Mouse (Mus musculus): Measurements from ENCODE around the gene Panx1. TPM values are rescaled to one million over a fixed set of nuclear protein-coding genes. Genes with fewer than 3 reads are reported as not detected.

Panx1 gene
- polyA plus RNA-seq, 1 experiment from 2014 or later, result 243 TPM

GRCm38 (mm10) chr9:15041556-15041955 lies 3.7 kb downstream of the Panx1 start:
- Histone ChIP-seq H3K9ac (replicated peaks; ENCODE audit: low read length) (no peak overlapping the region), H3K27ac (replicated peaks; ENCODE audit: low read depth, low read length) (no peak overlapping the region), H3K9me3 (ENCODE audit: control insufficient read depth, low read length) (no peaks in the 10 kb centered on the region), H3K27me3 (ENCODE audit: control insufficient read depth, insufficient read depth, low read length) (no peaks in the 10 kb centered on the region), H3K36me3 (ENCODE audit: control insufficient read depth, insufficient read depth, low read length) (0 out of 2 replicates have a peak, but pooled peaks cover 3% of the 10 kb centered on the region), H3K4me3 (replicated peaks; ENCODE audit: low read depth, low read length) (no peak overlapping the region), H3K4me1 (ENCODE audit: control insufficient read depth, insufficient read depth, low read length) (peaks cover 26% of the 10 kb centered on the region), H3K4me2 (ENCODE audit: low read length) (peak overlapping the region; percentile 22; the same call in 1 of the 2 replicates)
- WGBS, result 89% methylated on average over 11 of the region's 11 CpGs
- no peak for DNase-seq
- ATAC-seq (ENCODE audit: low FRiP score, low TSS enrichment), result no peak

- Histone ChIP-seq H3K4me2 (ENCODE audit: low read length) (no peak overlapping the region), H3K4me1 (ENCODE audit: control insufficient read depth, insufficient read depth, low read length) (peaks cover 25% of the 10 kb centered on the region), H3K4me3 (replicated peaks; ENCODE audit: low read depth, low read length) (no peak overlapping the region), H3K9ac (replicated peaks; ENCODE audit: low read length) (no peak overlapping the region), H3K27me3 (ENCODE audit: control insufficient read depth, insufficient read depth, low read length) (no peaks in the 10 kb centered on the region), H3K9me3 (ENCODE audit: control insufficient read depth, low read length) (no peaks in the 10 kb centered on the region), H3K27ac (replicated peaks; ENCODE audit: low read depth, low read length) (no peak overlapping the region), H3K36me3 (ENCODE audit: control insufficient read depth, insufficient read depth, low read length) (0 out of 2 replicates have a peak, but pooled peaks cover 3% of the 10 kb centered on the region)
- DNase-seq (no peak), ATAC-seq (ENCODE audit: low FRiP score, low TSS enrichment) (no peak)
- 97% methylated on average over 5 of the region's 5 CpGs for WGBS
Observed at GRCm38 (mm10) chr9:15039848-15040247, 5.4 kb downstream of the Panx1 start.

- WGBS, result 37% methylated on average over 3 of the region's 3 CpGs
- Histone ChIP-seq H3K27ac (replicated peaks; ENCODE audit: low read depth, low read length) (0 out of 2 replicates have a peak overlapping the region, but pooled peaks have one; percentile 8), H3K36me3 (ENCODE audit: control insufficient read depth, insufficient read depth, low read length) (0 out of 2 replicates have a peak, but pooled peaks cover 6% of the 10 kb centered on the region), H3K9ac (replicated peaks; ENCODE audit: low read length) (no peak overlapping the region), H3K27me3 (ENCODE audit: control insufficient read depth, insufficient read depth, low read length) (no peaks in the 10 kb centered on the region), H3K4me2 (ENCODE audit: low read length) (no peak overlapping the region), H3K4me1 (ENCODE audit: control insufficient read depth, insufficient read depth, low read length) (peaks cover 11% of the 10 kb centered on the region), H3K9me3 (ENCODE audit: control insufficient read depth, low read length) (no peaks in the 10 kb centered on the region), H3K4me3 (replicated peaks; ENCODE audit: low read depth, low read length) (no peak overlapping the region)
- DNase-seq (no peak), ATAC-seq (ENCODE audit: low FRiP score, low TSS enrichment) (0 out of 2 replicates have a peak, but pooled peaks have one; percentile 17)
Observed at GRCm38 (mm10) chr9:15037704-15038103, 7.6 kb downstream of the Panx1 start.

- H3K27me3 ChIP-seq (ENCODE audit: control insufficient read depth, insufficient read depth, low read length), result no peaks in the 10 kb centered on the region
- no peak overlapping the region for H3K9ac ChIP-seq (replicated peaks; ENCODE audit: low read length)
- H3K27ac ChIP-seq (replicated peaks; ENCODE audit: low read depth, low read length), result no peak overlapping the region
- H3K4me2 ChIP-seq (ENCODE audit: low read length), result no peak overlapping the region
- peaks cover 8% of the 10 kb centered on the region; the same call in 1 of the 2 replicates for H3K4me1 ChIP-seq (ENCODE audit: control insufficient read depth, insufficient read depth, low read length)
- H3K9me3 ChIP-seq (ENCODE audit: control insufficient read depth, low read length), result no peaks in the 10 kb centered on the region
- no peak for DNase-seq
- no peak overlapping the region for H3K4me3 ChIP-seq (replicated peaks; ENCODE audit: low read depth, low read length)
- 0 out of 2 replicates have a peak, but pooled peaks cover 6% of the 10 kb centered on the region for H3K36me3 ChIP-seq (ENCODE audit: control insufficient read depth, insufficient read depth, low read length)
- no peak for ATAC-seq (ENCODE audit: low FRiP score, low TSS enrichment)
Observed at GRCm38 (mm10) chr9:15037237-15037636, 8.0 kb downstream of the Panx1 start.

GRCm38 (mm10) chr9:15036807-15037206 lies 8.5 kb downstream of the Panx1 start:
- H3K9me3 ChIP-seq (ENCODE audit: control insufficient read depth, low read length), result no peaks in the 10 kb centered on the region
- H3K4me1 ChIP-seq (ENCODE audit: control insufficient read depth, insufficient read depth, low read length), result peaks cover 8% of the 10 kb centered on the region; the same call in 1 of the 2 replicates
- H3K4me3 ChIP-seq (replicated peaks; ENCODE audit: low read depth, low read length), result no peak overlapping the region
- no peaks in the 10 kb centered on the region for H3K27me3 ChIP-seq (ENCODE audit: control insufficient read depth, insufficient read depth, low read length)
- peak overlapping the region; percentile 21; the same call in 1 of the 2 replicates for H3K9ac ChIP-seq (replicated peaks; ENCODE audit: low read length)
- ATAC-seq (ENCODE audit: low FRiP score, low TSS enrichment) (peak; percentile 57; the same call in 1 of the 2 replicates), DNase-seq (peak; percentile 49)
- peak overlapping the region; percentile 63 for H3K27ac ChIP-seq (replicated peaks; ENCODE audit: low read depth, low read length)
- H3K4me2 ChIP-seq (ENCODE audit: low read length), result 0 out of 2 replicates have a peak overlapping the region, but pooled peaks have one; percentile 25
- WGBS, result 18% methylated on average over 4 of the region's 4 CpGs
- H3K36me3 ChIP-seq (ENCODE audit: control insufficient read depth, insufficient read depth, low read length), result peaks cover 7% of the 10 kb centered on the region; the same call in 1 of the 2 replicates

- Histone ChIP-seq H3K27ac (replicated peaks; ENCODE audit: low read depth, low read length) (no peak overlapping the region), H3K27me3 (ENCODE audit: control insufficient read depth, insufficient read depth, low read length) (no peaks in the 10 kb centered on the region), H3K4me3 (replicated peaks; ENCODE audit: low read depth, low read length) (no peak overlapping the region), H3K9ac (replicated peaks; ENCODE audit: low read length) (no peak overlapping the region), H3K36me3 (ENCODE audit: control insufficient read depth, insufficient read depth, low read length) (peaks cover 11% of the 10 kb centered on the region; the same call in 1 of the 2 replicates), H3K9me3 (ENCODE audit: control insufficient read depth, low read length) (no peaks in the 10 kb centered on the region), H3K4me1 (ENCODE audit: control insufficient read depth, insufficient read depth, low read length) (peaks cover 8% of the 10 kb centered on the region; the same call in 1 of the 2 replicates), H3K4me2 (ENCODE audit: low read length) (no peak overlapping the region)
- DNase-seq (no peak), ATAC-seq (ENCODE audit: low FRiP score, low TSS enrichment) (no peak)
- WGBS, result 77% methylated on average over 2 of the region's 2 CpGs
Observed at GRCm38 (mm10) chr9:15036405-15036804, 8.9 kb downstream of the Panx1 start.

GRCm38 (mm10) chr9:15035979-15036378 lies 9.3 kb downstream of the Panx1 start:
- DNase-seq (no peak), ATAC-seq (ENCODE audit: low FRiP score, low TSS enrichment) (no peak)
- Histone ChIP-seq H3K4me3 (replicated peaks; ENCODE audit: low read depth, low read length) (no peak overlapping the region), H3K4me1 (ENCODE audit: control insufficient read depth, insufficient read depth, low read length) (peaks cover 8% of the 10 kb centered on the region; the same call in 1 of the 2 replicates), H3K9ac (replicated peaks; ENCODE audit: low read length) (no peak overlapping the region), H3K27me3 (ENCODE audit: control insufficient read depth, insufficient read depth, low read length) (no peaks in the 10 kb centered on the region), H3K9me3 (ENCODE audit: control insufficient read depth, low read length) (no peaks in the 10 kb centered on the region), H3K36me3 (ENCODE audit: control insufficient read depth, insufficient read depth, low read length) (peaks cover 10% of the 10 kb centered on the region; the same call in 1 of the 2 replicates), H3K4me2 (ENCODE audit: low read length) (no peak overlapping the region), H3K27ac (replicated peaks; ENCODE audit: low read depth, low read length) (no peak overlapping the region)
- WGBS, result 83% methylated on average over 7 of the region's 7 CpGs

GRCm38 (mm10) chr9:15034546-15035273 lies 10.6 kb downstream of the Panx1 start:
- Histone ChIP-seq H3K36me3 (ENCODE audit: control insufficient read depth, insufficient read depth, low read length) (peaks cover 15% of the 10 kb centered on the region; the same call in 1 of the 2 replicates), H3K27me3 (ENCODE audit: control insufficient read depth, insufficient read depth, low read length) (no peaks in the 10 kb centered on the region), H3K9me3 (ENCODE audit: control insufficient read depth, low read length) (no peaks in the 10 kb centered on the region), H3K4me1 (ENCODE audit: control insufficient read depth, insufficient read depth, low read length) (peaks cover 8% of the 10 kb centered on the region; the same call in 1 of the 2 replicates), H3K9ac (replicated peaks; ENCODE audit: low read length) (no peak overlapping the region), H3K4me3 (replicated peaks; ENCODE audit: low read depth, low read length) (no peak overlapping the region), H3K27ac (replicated peaks; ENCODE audit: low read depth, low read length) (no peak overlapping the region), H3K4me2 (ENCODE audit: low read length) (no peak overlapping the region)
- WGBS, result 87% methylated on average over 7 of the region's 7 CpGs
- no peak for DNase-seq
- ATAC-seq (ENCODE audit: low FRiP score, low TSS enrichment), result no peak
